Mouse (Mus musculus): Measurements from ENCODE around the gene Dok3.

DNA sequence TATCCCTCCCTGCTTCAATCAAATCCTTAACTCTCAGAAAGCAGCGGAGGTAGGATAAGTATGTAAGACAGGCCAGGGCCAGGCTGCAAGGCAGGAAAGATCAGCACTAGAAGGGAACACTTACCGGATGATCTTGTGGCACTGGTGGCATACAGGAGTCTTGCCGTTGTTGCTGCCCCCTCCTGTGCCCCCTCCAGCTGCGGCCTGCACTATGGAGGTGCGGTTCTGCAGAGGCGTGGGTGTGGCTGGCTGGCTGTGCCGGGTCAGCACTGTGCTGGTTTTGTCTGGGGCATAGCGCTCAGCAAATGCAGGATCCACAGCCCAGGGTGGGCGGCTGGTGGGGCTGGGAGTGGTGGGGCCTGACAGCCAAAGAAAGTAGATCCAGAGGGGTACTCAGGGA is 23.3 kb downstream of the Dok3 start:
- TF ChIP-seq POLR2A (IDR thresholded peaks at IDR 0.05; ENCODE audit: control insufficient read depth, extremely low read depth, insufficient read depth, low read length, poor library complexity) (no peak), CTCF (IDR thresholded peaks at IDR 0.05; ENCODE audit: borderline replicate concordance, control insufficient read depth, extremely low read depth, insufficient read depth, low read length, poor library complexity) (no peak)

Data from thymus, adult 2 months (tissue).